Mouse (Mus musculus) embryo, embryonic 11 days (tissue): ENCODE measurements at regions not wholly inside any gene's neighbourhood (a gene's known extent, or its start where the extent isn't known, plus 50 kb on each side); places are given as distances from the start of the nearest gene placed in this dataset.
A peak's percentile ranks its signal among the peaks of the same experiment; 100 is the strongest.

Source experiments
- DNase-seq: peaks from one replicate; pipeline ENCODE4 v3.0.0-alpha.2; 2015

GRCm38 (mm10) chr12:39086285-39086684, 307.1 kb downstream of the Etv1 start:
- DNase-seq, result no peak

DNA sequence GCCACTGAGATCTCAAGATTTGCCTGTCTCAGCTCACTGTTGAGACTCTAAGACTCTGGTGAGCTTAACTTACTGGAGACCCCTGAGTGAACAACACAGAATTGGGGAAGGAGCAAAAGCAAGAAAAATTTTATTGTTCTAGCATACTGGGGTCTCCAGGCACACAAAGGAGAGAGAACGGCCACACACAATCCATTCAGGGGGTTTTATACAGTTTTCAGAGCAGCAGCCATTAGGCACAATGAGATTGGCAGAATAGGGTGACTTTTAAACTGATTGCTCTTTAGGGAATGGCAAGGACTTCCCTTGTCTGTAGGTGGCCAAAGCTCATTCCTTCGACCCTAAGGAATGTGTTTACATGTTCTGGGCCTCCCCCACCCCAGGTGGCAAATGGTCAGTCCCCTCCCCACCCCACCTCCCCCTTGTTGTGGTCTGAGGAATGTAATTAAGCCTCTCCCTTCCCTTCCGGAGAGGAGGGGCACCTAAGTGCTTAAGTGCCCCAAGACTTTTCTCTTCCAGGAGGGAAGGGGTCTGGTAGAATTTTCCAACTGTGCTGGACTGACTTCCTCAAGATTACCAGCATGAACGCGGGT, 315.6 kb downstream of the Etv1 start:
- peak; percentile 22 for DNase-seq

GRCm38 (mm10) chr12:39123391-39124095, 344.4 kb downstream of the Etv1 start:
- no peak for DNase-seq

- peak; percentile 54 for DNase-seq
These were observed 375.5 kb downstream of the Etv1 start for GRCm38 (mm10) chr12:39154689-39155088.

GRCm38 (mm10) chr12:39176958-39177357, 397.8 kb downstream of the Etv1 start:
- no peak for DNase-seq

DNA sequence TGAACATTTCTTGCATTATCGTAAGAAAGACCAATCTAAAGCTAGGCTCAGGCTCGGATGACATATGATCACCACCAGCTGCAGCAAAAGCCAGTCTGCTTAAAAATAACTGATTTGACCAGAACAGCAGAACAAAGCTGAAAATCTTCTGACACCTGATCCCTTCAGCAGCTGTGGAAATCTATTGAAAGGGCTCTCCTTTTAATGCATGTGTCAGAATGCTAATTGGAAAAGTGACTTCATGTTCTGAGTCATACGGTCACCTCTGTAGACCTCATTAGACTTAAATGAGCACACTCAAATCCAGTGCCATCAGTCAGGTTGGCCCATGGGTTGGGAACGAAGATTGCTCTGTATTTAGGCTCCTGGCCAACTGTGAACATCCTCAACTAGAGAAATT, 444.9 kb downstream of the Etv1 start:
- DNase-seq, result peak; percentile 31

- DNase-seq, result no peak
These were observed 477.4 kb downstream of the Etv1 start for GRCm38 (mm10) chr12:39256605-39257004.

DNA sequence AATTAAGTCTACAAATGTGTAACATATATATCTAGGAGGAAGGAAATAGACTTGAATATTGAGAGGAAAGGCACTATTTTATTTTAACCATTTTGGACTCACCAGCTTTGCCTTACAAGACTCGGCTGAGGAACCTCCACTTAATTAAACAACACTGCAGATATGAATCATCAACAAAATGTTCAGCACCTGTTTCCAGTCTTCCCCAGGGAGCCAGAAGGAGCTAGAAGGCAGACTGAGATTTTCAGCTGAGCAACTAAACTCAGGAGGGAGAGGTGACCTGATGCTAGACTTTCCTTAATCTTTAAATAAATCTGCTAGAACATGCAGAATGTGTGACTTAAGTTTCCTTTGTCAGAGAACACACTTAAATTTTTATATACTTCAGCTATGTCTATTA, 478.4 kb downstream of the Etv1 start:
- no peak for DNase-seq

DNA sequence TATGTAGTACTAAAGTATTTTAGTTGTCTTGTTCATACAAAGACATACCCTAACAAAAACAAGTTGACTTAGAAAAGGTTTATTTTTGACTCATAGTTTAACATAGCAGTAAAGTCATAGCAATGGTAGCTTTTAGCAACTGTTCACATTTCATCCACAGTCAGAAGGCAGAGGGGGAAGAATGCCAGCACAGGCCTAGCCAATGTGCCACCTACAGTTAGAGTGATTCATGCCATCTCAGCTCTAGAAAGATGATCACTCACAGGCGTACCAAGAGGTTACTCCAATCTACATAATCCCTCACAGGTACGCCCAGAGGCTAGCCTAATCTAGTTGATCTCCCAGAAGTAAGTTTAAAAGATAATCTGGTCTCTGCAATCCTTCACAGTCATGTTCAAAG, 510.5 kb downstream of the Etv1 start:
- DNase-seq, result no peak

DNA sequence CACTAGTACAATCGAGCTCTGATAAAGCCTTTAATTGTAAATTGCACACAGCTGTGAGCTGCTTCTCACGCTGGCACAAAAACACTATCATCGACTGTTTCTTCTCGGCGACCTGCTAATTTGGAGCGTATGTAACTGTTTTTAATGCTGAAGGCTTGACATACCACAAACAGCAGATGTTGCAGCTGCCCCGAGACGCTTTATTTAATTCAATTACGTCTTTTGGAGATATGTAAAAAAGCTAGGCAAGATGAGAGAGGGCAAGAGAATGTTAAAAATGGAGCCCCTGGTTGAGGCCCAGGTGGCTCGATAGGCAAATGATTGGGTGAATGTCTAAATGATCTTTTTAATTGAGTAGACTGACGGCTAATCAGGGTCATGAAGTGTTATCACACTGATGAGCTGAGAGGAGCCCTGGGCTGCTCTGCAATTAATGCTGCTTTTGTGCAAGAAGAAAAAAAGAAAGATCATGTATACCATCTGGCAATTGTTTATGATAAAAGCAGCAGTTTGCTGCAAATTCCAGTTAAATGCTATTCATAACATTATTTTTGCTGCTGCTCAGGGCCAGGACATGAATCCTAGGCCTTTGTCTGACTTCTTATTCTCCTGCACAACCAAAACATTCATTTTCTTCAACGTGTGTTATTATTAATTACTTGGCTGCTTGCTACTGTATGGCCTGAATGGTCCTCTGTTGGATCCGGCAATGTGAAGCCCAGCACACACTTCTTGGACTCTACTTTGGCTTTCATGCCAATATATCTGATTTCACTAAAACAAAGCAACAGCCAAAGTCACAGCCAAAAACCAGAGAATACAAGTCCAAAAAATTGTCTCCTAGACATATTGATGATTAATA, 522.4 kb downstream of the Etv1 start:
- DNase-seq, result peak; percentile 22

DNA sequence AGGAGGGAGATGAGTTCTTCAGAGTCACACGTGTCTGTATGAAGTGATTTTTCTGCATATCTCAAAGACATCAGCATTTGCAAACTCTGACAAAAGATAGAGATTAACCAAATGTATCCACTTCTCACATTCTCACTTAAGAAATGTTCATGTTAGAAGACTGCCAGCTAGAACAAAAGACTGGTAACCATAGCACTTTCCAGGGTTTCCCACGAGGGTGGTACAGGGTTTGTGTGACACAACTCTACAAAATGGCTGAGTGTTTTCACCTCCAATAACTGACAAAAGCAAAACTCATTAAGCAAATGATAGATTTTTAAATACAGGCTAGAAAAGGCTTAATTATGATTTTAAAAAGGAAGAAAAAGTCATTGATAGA, 523.0 kb downstream of the Etv1 start:
- no peak for DNase-seq

DNA sequence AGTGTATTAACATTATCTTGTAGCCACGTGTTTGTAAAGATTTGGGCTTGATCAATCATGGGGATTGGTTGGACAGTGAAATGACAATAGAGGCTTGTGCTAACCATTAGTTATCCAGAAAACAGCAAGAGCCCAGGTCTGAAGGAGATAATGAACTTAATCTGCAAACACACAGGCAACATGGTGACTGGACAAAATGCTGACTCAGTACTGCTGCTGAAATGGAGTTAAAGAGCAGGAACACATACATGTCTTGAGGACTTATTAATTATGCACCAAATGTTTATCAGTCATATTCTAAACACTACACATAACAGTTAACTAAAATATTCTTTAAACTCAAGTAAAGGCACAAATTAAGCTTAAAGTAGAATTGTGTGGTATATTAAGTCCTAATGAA, 528.6 kb downstream of the Etv1 start:
- DNase-seq, result no peak

DNA sequence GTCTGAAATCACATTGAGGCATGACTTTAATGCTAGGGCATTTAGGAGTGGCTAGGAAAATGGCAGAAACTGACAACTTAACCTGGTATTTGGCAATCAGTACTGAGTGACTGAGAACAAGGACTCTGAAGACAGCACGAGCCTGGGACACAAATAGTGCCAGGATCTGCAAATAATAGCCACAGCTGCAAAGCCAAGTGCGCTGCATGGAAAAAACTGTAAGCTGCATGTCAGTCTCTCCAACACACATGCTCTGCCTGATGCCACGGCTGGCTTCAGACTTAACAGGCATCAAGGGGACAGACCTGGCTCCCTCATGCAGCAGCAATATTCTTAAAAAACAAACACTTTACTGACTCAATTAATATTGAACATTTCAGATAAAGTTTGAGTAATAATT, 530.7 kb downstream of the Etv1 start:
- DNase-seq, result no peak

DNA sequence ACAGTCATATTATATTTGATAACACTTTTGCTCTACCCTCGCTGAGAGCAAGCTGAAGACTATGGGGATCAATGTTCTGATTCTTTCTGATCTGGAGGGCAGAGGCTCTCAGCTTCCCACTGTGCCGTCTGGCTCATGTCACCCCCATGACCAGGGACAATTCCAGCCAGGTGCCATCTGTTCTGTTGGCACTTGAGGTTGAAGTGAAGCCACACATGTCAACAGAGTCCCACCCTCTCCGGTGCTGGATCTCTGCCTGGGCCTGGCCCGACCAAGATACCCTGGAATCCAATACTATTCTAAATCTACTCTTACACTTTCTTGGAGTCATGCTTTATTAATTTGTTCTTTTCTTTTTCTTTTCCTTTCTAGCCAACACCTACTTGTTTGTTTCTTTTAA, 538.0 kb downstream of the Etv1 start:
- no peak for DNase-seq

GRCm38 (mm10) chr12:39321453-39321852, 542.3 kb downstream of the Etv1 start:
- no peak for DNase-seq

DNA sequence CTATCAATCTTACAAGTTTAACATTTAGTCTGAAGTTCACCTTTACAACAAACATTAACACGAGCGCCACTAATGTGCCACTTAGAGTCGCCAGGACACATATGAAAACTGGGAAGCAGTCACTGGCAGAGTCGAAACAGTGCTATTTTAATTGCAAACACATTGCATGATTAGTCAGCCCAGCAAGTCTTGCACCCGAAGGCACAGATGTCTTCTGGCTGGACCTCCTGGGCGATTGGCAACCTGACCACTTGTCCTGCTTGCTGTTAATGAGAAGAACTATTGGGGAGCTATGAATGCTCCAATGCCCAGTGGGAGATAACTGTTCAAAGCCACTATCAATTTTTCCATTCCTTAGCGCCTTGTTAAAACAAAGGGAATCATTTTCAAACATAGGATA, 547.0 kb downstream of the Etv1 start:
- peak; percentile 11 for DNase-seq

DNA sequence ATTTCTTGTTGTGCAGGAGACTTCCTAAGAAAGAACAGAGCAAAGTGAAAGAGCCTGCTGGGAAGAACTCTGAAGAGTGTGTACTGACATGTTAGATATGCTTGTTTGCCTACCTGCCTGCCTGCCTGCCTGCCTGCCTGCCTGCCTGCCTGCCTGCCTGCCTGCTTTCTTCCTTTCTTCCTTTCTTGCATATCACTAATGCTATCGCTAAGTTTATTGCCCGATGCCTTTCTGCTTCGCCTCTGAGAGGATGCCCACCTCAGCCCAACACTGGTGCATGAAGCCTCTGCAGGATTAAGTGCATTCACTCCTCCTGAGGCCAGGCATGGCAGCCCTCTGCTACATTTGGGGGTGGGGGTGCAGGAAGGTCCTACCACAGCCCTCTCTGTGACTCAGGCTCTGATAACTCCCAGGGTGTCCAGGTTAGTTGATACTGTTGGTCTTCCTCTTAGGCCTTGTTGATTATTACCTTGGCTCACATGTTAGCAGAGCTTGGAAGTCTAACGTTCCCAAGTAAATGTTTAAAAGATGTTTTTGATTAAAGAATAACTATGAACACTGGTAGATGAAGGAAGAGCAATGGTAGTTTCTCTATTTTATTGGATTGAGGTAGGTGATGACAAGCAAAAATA, 547.6 kb downstream of the Etv1 start:
- DNase-seq, result no peak

- DNase-seq, result no peak
These were observed 549.2 kb downstream of the Etv1 start for GRCm38 (mm10) chr12:39328377-39328776.

DNA sequence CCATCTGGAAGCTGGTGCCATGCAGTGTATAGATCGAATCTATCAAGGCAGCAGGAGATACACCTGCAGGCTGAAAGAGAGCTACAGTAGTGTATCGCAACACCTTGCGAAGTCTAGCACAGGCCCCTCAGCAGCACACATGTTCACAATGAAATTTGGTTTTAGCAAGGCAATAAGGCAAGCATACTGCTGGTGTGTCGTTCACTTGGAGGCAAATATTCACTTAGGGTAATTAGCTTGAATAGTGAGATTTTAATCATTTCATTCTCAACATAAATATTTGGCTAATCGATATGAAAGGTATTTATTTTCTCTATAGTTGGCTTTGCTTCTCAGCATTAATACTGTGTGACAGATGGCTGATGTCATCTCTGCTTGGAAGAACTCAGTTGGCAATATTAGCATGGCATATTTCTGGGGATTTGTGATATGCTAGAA, 559.9 kb downstream of the Etv1 start:
- DNase-seq, result no peak

- no peak for DNase-seq
These were observed 562.6 kb downstream of the Etv1 start for GRCm38 (mm10) chr12:39341751-39342271.

DNA sequence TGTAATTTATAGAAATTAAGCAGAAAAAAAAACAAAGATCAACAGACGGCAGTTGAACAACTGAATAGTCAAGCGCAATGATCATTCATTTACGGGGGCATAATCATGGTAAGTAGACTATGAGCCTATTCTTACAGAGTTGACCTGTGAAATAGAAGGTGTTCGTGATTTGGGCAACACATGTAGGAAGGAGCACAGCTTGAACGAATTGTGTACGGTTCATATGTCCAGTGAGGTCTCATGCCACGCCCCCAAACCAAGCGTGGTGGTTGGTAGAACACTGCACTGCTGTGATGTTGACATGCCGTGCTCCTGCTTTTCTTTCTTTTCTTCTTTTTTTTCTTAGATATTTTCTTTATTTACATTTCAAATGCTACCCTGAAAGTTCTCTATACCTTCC, 563.1 kb downstream of the Etv1 start:
- DNase-seq, result no peak

- no peak for DNase-seq
These were observed 592.5 kb downstream of the Etv1 start for GRCm38 (mm10) chr12:39371480-39372245.
